Mouse (Mus musculus): ENCODE results near the gene Acbd4.

DNA sequence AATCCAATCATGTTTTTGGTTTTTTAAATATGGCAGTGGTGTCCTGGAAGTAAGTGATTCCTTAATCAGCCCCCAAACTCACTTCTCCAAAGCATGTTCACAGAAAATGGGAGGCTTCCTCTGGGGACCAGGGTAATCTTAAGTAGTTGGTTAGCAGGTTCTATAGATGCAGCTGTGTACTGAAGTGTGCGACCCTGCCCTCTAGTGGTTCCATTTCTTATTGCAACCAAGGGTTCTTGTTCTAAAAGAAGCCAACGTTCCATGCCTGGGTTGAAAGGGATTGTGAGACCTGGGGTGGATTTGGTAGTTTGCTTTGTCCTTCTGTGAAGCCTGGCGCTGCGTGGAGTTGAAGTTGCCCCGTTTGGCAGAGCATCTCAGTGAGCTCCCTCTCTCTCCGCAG is 46.7 kb upstream of the Acbd4 start:
- TF ChIP-seq CTCF (IDR thresholded peaks at IDR 0.05; ENCODE audit: low read depth) (peak; percentile 91), EP300 (optimal IDR thresholded peaks at IDR 0.05) (no peak)

Measured in stomach, postnatal 0 days (tissue).